Mouse (Mus musculus) midbrain, embryonic 13.5 days (tissue): ENCODE results near the gene Rpl31. TPM values are rescaled to one million over a fixed set of nuclear protein-coding genes. Genes with fewer than 3 reads are reported as not detected.

Experiments
- ATAC-seq: fragments of 200-750 bp; cut with Nextera tagmentation; 2 replicates; pipeline ENCODE4 v1.8.0; 2017; ENCODE audit warnings: mild to moderate bottlenecking, moderate TSS enrichment, moderate library complexity
- H3K27ac ChIP-seq: fragments of 300-500 bp; sonication (generic); 2 replicates; pipeline ENCODE4 v1.5.1; 2015; ENCODE audit warnings: inconsistent platforms, mild to moderate bottlenecking, moderate library complexity
- H3K27me3 ChIP-seq: fragments of 300-500 bp; sonication (generic); 2 replicates; pipeline ENCODE4 v1.6.1; 2015; ENCODE audit warnings: mild to moderate bottlenecking, inconsistent platforms
- H3K36me3 ChIP-seq: fragments of 300-500 bp; sonication (generic); 2 replicates; pipeline ENCODE4 v1.6.1; 2015; ENCODE audit warnings: mild to moderate bottlenecking, inconsistent platforms
- H3K4me1 ChIP-seq: fragments of 300-500 bp; sonication (generic); replicated peaks from 2 replicates; pipeline ENCODE4 v1.6.1; 2015; ENCODE audit warnings: inconsistent platforms
- H3K4me2 ChIP-seq: fragments of 300-500 bp; sonication (generic); replicated peaks from 2 replicates; pipeline ENCODE4 v1.6.1; 2015; ENCODE audit warnings: moderate library complexity, mild to moderate bottlenecking, inconsistent platforms
- H3K4me3 ChIP-seq: fragments of 300-500 bp; sonication (generic); replicated peaks from 2 replicates; pipeline ENCODE4 v1.5.1; 2015; ENCODE audit warnings: mild to moderate bottlenecking, inconsistent platforms
- H3K9ac ChIP-seq: fragments of 300-500 bp; sonication (generic); replicated peaks from 2 replicates; pipeline ENCODE4 v1.6.1; 2015; ENCODE audit warnings: mild to moderate bottlenecking, inconsistent platforms
- H3K9me3 ChIP-seq: fragments of 300-500 bp; sonication (generic); 2 replicates; pipeline ENCODE4 v1.6.1; 2016; ENCODE audit warnings: mild to moderate bottlenecking, inconsistent platforms
- WGBS: fragments of 180-500 bp; shearing (Covaris S2); methylation state at CpG from one replicate; pipeline ENCODE4 v1.1.7; 2015; 5-methylcytosine and 5-hydroxymethylcytosine counted together
- polyA plus RNA-seq: library from polyadenylated mRNA; unstranded; fragments of >200 nt; fragmentation: Nextera tagmentation; extraction: Ambion mirVana; gene quantifications from 2 replicates; pipeline ENCODE4 v1.2.1, GENCODE M21; 2015

The Rpl31 gene
- polyA plus RNA-seq, 1 experiment from 2014 or later, result 398 TPM

GRCm38 (mm10) chr1:39340156-39340555 is 27.5 kb upstream of the Rpl31 start:
- Histone ChIP-seq H3K9ac (no peak overlapping the region), H3K27ac (no peak overlapping the region), H3K4me1 (no peaks in the 10 kb centered on the region), H3K9me3 (no peaks in the 10 kb centered on the region), H3K27me3 (no peaks in the 10 kb centered on the region), H3K4me3 (no peak overlapping the region), H3K36me3 (no peaks in the 10 kb centered on the region), H3K4me2 (no peak overlapping the region)
- ATAC-seq, result no peak
- 84% methylated on average over 6 of the region's 6 CpGs for WGBS

GRCm38 (mm10) chr1:39340647-39341046 is 27.0 kb upstream of the Rpl31 start:
- Histone ChIP-seq H3K4me2 (no peak overlapping the region), H3K27ac (no peak overlapping the region), H3K36me3 (no peaks in the 10 kb centered on the region), H3K4me3 (no peak overlapping the region), H3K27me3 (no peaks in the 10 kb centered on the region), H3K9ac (no peak overlapping the region), H3K4me1 (no peaks in the 10 kb centered on the region), H3K9me3 (no peaks in the 10 kb centered on the region)
- ATAC-seq, result peak; percentile 62; the same call in 1 of the 2 replicates
- WGBS, result 22% methylated on average over 8 of the region's 8 CpGs

- no peak overlapping the region for H3K27ac ChIP-seq
- no peak overlapping the region for H3K4me2 ChIP-seq
- no peaks in the 10 kb centered on the region for H3K36me3 ChIP-seq
- WGBS, result 87% methylated on average over 4 of the region's 4 CpGs
- ATAC-seq, result no peak
- no peaks in the 10 kb centered on the region for H3K27me3 ChIP-seq
- H3K9me3 ChIP-seq, result no peaks in the 10 kb centered on the region
- H3K9ac ChIP-seq, result no peak overlapping the region
- H3K4me1 ChIP-seq, result no peaks in the 10 kb centered on the region
- H3K4me3 ChIP-seq, result no peak overlapping the region
Observed at GRCm38 (mm10) chr1:39341807-39342206, 25.8 kb upstream of the Rpl31 start.

GRCm38 (mm10) chr1:39343242-39343641 is 24.4 kb upstream of the Rpl31 start:
- Histone ChIP-seq H3K4me3 (no peak overlapping the region), H3K27me3 (no peaks in the 10 kb centered on the region), H3K36me3 (no peaks in the 10 kb centered on the region), H3K9me3 (no peaks in the 10 kb centered on the region), H3K9ac (no peak overlapping the region), H3K27ac (no peak overlapping the region), H3K4me2 (no peak overlapping the region), H3K4me1 (no peaks in the 10 kb centered on the region)
- ATAC-seq, result no peak
- WGBS, result 73% methylated on average over 5 of the region's 5 CpGs

- no peaks in the 10 kb centered on the region for H3K27me3 ChIP-seq
- H3K27ac ChIP-seq, result no peak overlapping the region
- 59% methylated on average over 21 of the region's 21 CpGs for WGBS
- no peak overlapping the region for H3K4me2 ChIP-seq
- no peaks in the 10 kb centered on the region for H3K9me3 ChIP-seq
- no peak overlapping the region for H3K4me3 ChIP-seq
- ATAC-seq, result no peak
- no peaks in the 10 kb centered on the region for H3K4me1 ChIP-seq
- H3K36me3 ChIP-seq, result no peaks in the 10 kb centered on the region
- H3K9ac ChIP-seq, result no peak overlapping the region
Observed at GRCm38 (mm10) chr1:39344981-39345600, 22.6 kb upstream of the Rpl31 start.

- WGBS, result 79% methylated on average over 1 of the region's 1 CpGs
- Histone ChIP-seq H3K9me3 (no peaks in the 10 kb centered on the region), H3K27me3 (no peaks in the 10 kb centered on the region), H3K36me3 (no peaks in the 10 kb centered on the region), H3K4me1 (no peaks in the 10 kb centered on the region), H3K4me2 (no peak overlapping the region), H3K9ac (no peak overlapping the region), H3K4me3 (no peak overlapping the region), H3K27ac (no peak overlapping the region)
- no peak for ATAC-seq
Observed at GRCm38 (mm10) chr1:39349001-39349400, 18.6 kb upstream of the Rpl31 start.

- no peak for ATAC-seq
- Histone ChIP-seq H3K36me3 (no peaks in the 10 kb centered on the region), H3K27me3 (no peaks in the 10 kb centered on the region), H3K9ac (no peak overlapping the region), H3K4me1 (no peaks in the 10 kb centered on the region), H3K9me3 (no peaks in the 10 kb centered on the region), H3K27ac (no peak overlapping the region), H3K4me2 (no peak overlapping the region), H3K4me3 (no peak overlapping the region)
- WGBS, result 87% methylated on average over 7 of the region's 7 CpGs
Observed at GRCm38 (mm10) chr1:39349427-39349826, 18.2 kb upstream of the Rpl31 start.

- Histone ChIP-seq H3K4me2 (peak overlapping the region; percentile 53), H3K9ac (peak overlapping the region; percentile 46; the same call in 1 of the 2 replicates), H3K27ac (no peak overlapping the region), H3K4me3 (peak overlapping the region; percentile 25), H3K9me3 (no peaks in the 10 kb centered on the region), H3K27me3 (no peaks in the 10 kb centered on the region), H3K4me1 (peaks cover 11% of the 10 kb centered on the region), H3K36me3 (no peaks in the 10 kb centered on the region)
- peak; percentile 64; the same call in 1 of the 2 replicates for ATAC-seq
- 27% methylated on average over 24 of the region's 24 CpGs for WGBS
Observed at GRCm38 (mm10) chr1:39361754-39362514, 5.7 kb upstream of the Rpl31 start.

- WGBS, result 65% methylated on average over 7 of the region's 7 CpGs
- no peak overlapping the region for H3K4me2 ChIP-seq
Observed at GRCm38 (mm10) chr1:39362515-39362893, 5.1 kb upstream of the Rpl31 start.

GRCm38 (mm10) chr1:39365562-39365961 is 2.1 kb upstream of the Rpl31 start:
- no peak overlapping the region for H3K27ac ChIP-seq
- no peaks in the 10 kb centered on the region for H3K27me3 ChIP-seq
- 82% methylated on average over 1 of the region's 1 CpGs for WGBS
- peaks cover 11% of the 10 kb centered on the region for H3K36me3 ChIP-seq
- H3K9ac ChIP-seq, result no peak overlapping the region
- H3K9me3 ChIP-seq, result no peaks in the 10 kb centered on the region
- no peak overlapping the region for H3K4me3 ChIP-seq
- ATAC-seq, result no peak
- peaks cover 28% of the 10 kb centered on the region for H3K4me1 ChIP-seq
- no peak overlapping the region for H3K4me2 ChIP-seq

More at GRCm38 (mm10) chr1:39362515-39362893, 5.1 kb upstream of the Rpl31 start:
- Histone ChIP-seq H3K9ac (no peak overlapping the region), H3K27me3 (no peaks in the 10 kb centered on the region), H3K9me3 (no peaks in the 10 kb centered on the region), H3K36me3 (no peaks in the 10 kb centered on the region), H3K4me1 (peaks cover 14% of the 10 kb centered on the region), H3K4me3 (no peak overlapping the region), H3K27ac (no peak overlapping the region)
- no peak for ATAC-seq

GRCm38 (mm10) chr1:39367045-39367444 is 597 bp upstream of the Rpl31 start:
- H3K9me3 ChIP-seq, result no peaks in the 10 kb centered on the region
- H3K4me2 ChIP-seq, result peak overlapping the region; percentile 90
- peaks cover 22% of the 10 kb centered on the region for H3K4me1 ChIP-seq
- H3K27ac ChIP-seq, result peak overlapping the region; percentile 80
- WGBS, result 25% methylated on average over 6 of the region's 6 CpGs
- H3K4me3 ChIP-seq, result peak overlapping the region; percentile 96
- ATAC-seq, result peak; percentile 29; the same call in 1 of the 2 replicates
- H3K36me3 ChIP-seq, result peaks cover 26% of the 10 kb centered on the region
- H3K27me3 ChIP-seq, result no peaks in the 10 kb centered on the region
- H3K9ac ChIP-seq, result peak overlapping the region; percentile 69

- Histone ChIP-seq H3K4me2 (peak overlapping the region; percentile 90), H3K9me3 (no peaks in the 10 kb centered on the region), H3K36me3 (peaks cover 39% of the 10 kb centered on the region), H3K27me3 (no peaks in the 10 kb centered on the region), H3K27ac (peak overlapping the region; percentile 93), H3K4me3 (peak overlapping the region; percentile 96), H3K9ac (peak overlapping the region; percentile 99), H3K4me1 (peaks cover 22% of the 10 kb centered on the region)
- peak; percentile 61 for ATAC-seq
- WGBS, result under 1% methylated on average over 34 of the region's 34 CpGs
Observed at GRCm38 (mm10) chr1:39368267-39368841, 712 bp downstream of the Rpl31 start.
